Mouse (Mus musculus) CH12.LX (cell line): Measurements from ENCODE around the gene Gusb.

Source experiments
- CTCF ChIP-seq, 2 experiments: IDR thresholded peaks in 1 of 2; conservative IDR thresholded peaks in 1 of 2; 2 replicates each; pipeline ENCODE4 v1.5.1; 2011 to 2012; ENCODE audit warnings: low read depth in 2 of 2, low read length in 2 of 2, improper control_type of control experiment in 1 of 2, inconsistent platforms in 1 of 2, mild to moderate bottlenecking in 1 of 2, moderate library complexity in 1 of 2
- MAX ChIP-seq: IDR thresholded peaks from 2 replicates; pipeline ENCODE4 v1.6.1; 2011; ENCODE audit warnings: low read length, improper control_type of control experiment
- POLR2A ChIP-seq: IDR thresholded peaks from 2 replicates; pipeline ENCODE4 v1.6.1; 2011; ENCODE audit warnings: low read depth, mild to moderate bottlenecking, improper control_type of control experiment, low read length
- SMC3 ChIP-seq: IDR thresholded peaks from 2 replicates; pipeline ENCODE4 v1.6.1; 2011; ENCODE audit warnings: low read depth, low read length, improper control_type of control experiment

- no peak for TF ChIP-seq CTCF (conservative IDR thresholded peaks at IDR 0.05 in 1 of 2, IDR thresholded peaks at IDR 0.05 in 1 of 2; ENCODE audit: low read depth in 2 of 2, low read length in 2 of 2)
- TF ChIP-seq SMC3, result no peak
- TF ChIP-seq MAX, result no peak
- no peak for TF ChIP-seq POLR2A
These were observed 40.9 kb upstream of the Gusb start for GRCm38 (mm10) chr5:130043741-130044140.
